Mouse (Mus musculus) ES-E14 (cell line): ENCODE data around the gene Hoxc5. TPM values are rescaled to one million over a fixed set of nuclear protein-coding genes. Genes with fewer than 3 reads are reported as not detected.

Source experiments
- DNase-seq: peaks from one replicate; pipeline ENCODE4 v3.0.0-alpha.2; 2013; ENCODE audit warnings: low read depth, low spot score
- H3K27ac ChIP-seq: 2 replicates; pipeline ENCODE4 v1.5.1; 2012; ENCODE audit warnings: low read depth, mild to moderate bottlenecking, low read length, moderate library complexity, mixed read lengths; ENCODE audit not compliant: poor library complexity, insufficient read depth, severe bottlenecking
- H3K36me3 ChIP-seq: 2 replicates; pipeline ENCODE4 v1.6.1; 2012; ENCODE audit warnings: mild to moderate bottlenecking, low read length, moderate library complexity, mixed read lengths; ENCODE audit not compliant: control insufficient read depth, poor library complexity, insufficient read depth, severe bottlenecking
- H3K4me1 ChIP-seq, 2 experiments: fragments of 150-350 bp in 1 of 2; sonication (generic) in 1 of 2; 2 replicates each; pipeline ENCODE4 v1.6.1; 2012; ENCODE audit warnings: low read length in 2 of 2, mild to moderate bottlenecking in 1 of 2, mixed read lengths in 1 of 2; ENCODE audit not compliant: control insufficient read depth in 2 of 2, insufficient read depth in 2 of 2, poor library complexity in 1 of 2
- H3K4me3 ChIP-seq, 2 experiments: fragments of 150-350 bp in 1 of 2; sonication (generic) in 1 of 2; 2 replicates each; pipeline ENCODE4 v1.5.1; 2012; ENCODE audit warnings: low read length in 2 of 2, low read depth in 1 of 2, mild to moderate bottlenecking in 1 of 2, mixed read lengths in 1 of 2; ENCODE audit not compliant: insufficient read depth in 1 of 2, poor library complexity in 1 of 2, severe bottlenecking in 1 of 2
- H3K9ac ChIP-seq: 2 replicates; pipeline ENCODE4 v1.6.1; 2012; ENCODE audit warnings: low read depth, mild to moderate bottlenecking, low read length, mixed read lengths; ENCODE audit not compliant: poor library complexity, insufficient read depth, severe bottlenecking
- H3K9me3 ChIP-seq: fragments of 150-350 bp; sonication (generic); 2 replicates; pipeline ENCODE4 v1.6.1; 2012; ENCODE audit warnings: low read depth, mild to moderate bottlenecking, low read length; ENCODE audit not compliant: control insufficient read depth, insufficient read depth
- CHD2 ChIP-seq: IDR thresholded peaks from 2 replicates; pipeline ENCODE4 v1.6.1; 2014; ENCODE audit warnings: mild to moderate bottlenecking, low read depth, low read length, inconsistent platforms
- HCFC1 ChIP-seq: IDR thresholded peaks from 2 replicates; pipeline ENCODE4 v1.6.1; 2012; ENCODE audit warnings: low read length, inconsistent platforms, borderline replicate concordance; ENCODE audit not compliant: insufficient read depth
- MAFK ChIP-seq: IDR thresholded peaks from 2 replicates; pipeline ENCODE4 v1.6.1; 2014; ENCODE audit warnings: mild to moderate bottlenecking, low read depth, low read length, inconsistent platforms; ENCODE audit not compliant: insufficient read depth
- ZC3H11A ChIP-seq: IDR thresholded peaks from 2 replicates; pipeline ENCODE4 v1.6.1; 2012; ENCODE audit warnings: low read depth, mild to moderate bottlenecking, inconsistent platforms, low read length, borderline replicate concordance
- ZNF384 ChIP-seq: IDR thresholded peaks from 2 replicates; pipeline ENCODE4 v1.6.1; 2012; ENCODE audit warnings: low read depth, low read length, inconsistent platforms
- in situ Hi-C, 2 experiments: fragments of 600-800 bp; cut with MboI; formaldehyde crosslinking; loops; one replicate each; pipeline ENCODE4 v1.15.1; 2025; ENCODE audit warnings: low sequenced_read_pairs in 2 of 2, inconsistent platforms in 1 of 2; ENCODE audit not compliant: unreplicated experiment in 2 of 2
- total RNA-seq: library from RNA; depleted of rRNA; stranded (reverse); fragments of 300-350 nt; gene quantifications from 2 replicates; pipeline ENCODE4 v1.2.3, GENCODE M21; 2012; rRNA removed

Gene Hoxc5
- total RNA-seq, 1 experiment, result 0.22 TPM

DNA sequence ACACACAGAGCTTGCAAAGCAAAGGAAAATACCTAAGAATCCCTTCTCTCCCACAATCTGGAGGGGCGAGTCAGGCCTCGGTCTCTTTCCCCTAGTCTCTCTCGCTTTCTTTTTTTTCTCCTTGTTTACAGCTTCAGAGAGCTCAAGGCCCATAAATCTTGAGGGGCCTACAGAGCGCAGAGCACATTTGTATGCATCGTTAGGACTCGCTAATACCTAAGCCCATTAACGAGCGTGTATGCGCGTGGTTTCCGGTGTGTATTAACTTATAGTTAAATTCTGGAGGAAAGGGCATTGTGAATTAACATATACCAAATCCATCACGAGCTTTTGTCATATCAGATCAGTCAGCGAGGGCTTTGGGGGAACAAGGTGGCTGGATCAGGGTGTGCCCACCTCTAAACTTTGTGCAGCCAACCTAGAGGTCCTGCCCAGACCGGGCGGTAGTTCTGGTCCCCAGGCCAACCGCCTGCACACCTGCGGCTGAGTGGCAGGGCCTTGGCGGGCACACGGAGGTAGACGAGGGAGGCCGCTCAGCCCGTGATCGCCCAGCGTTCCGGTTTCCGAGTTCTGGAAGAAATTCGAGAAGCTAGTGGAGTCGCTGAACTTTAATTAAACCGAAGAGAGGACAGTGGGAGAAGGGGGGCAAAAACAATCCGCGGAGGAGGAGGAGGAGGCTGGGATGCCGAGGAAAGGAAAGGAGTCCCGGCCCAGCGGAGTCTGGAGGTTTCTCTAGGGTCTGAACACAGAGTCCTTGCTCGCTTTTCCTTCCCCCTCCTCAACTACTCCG lies 93.3 kb downstream of the Hoxc5 start:
- in situ Hi-C loops, result no loop called here
- Histone ChIP-seq H3K4me3 (peak overlapping the region; percentile 0 to 48; a peak in 2 of 4 replicates), H3K4me1 (no peaks in the 10 kb centered on the region; a peak in 1 of 4 replicates), H3K27ac (no peak overlapping the region), H3K36me3 (no peaks in the 10 kb centered on the region), H3K9me3 (no peaks in the 10 kb centered on the region), H3K9ac (no peak overlapping the region)
- TF ChIP-seq ZNF384, result 0 out of 2 replicates have a peak, but pooled peaks have one; percentile 15
- no peak for TF ChIP-seq CHD2
- no peak for TF ChIP-seq ZC3H11A
- TF ChIP-seq MAFK, result no peak
- TF ChIP-seq HCFC1, result no peak
- no peak for DNase-seq

- H3K9ac ChIP-seq, result 0 out of 2 replicates have a peak overlapping the region, but pooled peaks have one; percentile 27
- TF ChIP-seq CHD2 (no peak), MAFK (no peak), HCFC1 (no peak), ZC3H11A (no peak), ZNF384 (no peak)
- H3K4me1 ChIP-seq, result no peaks in the 10 kb centered on the region; a peak in 1 of 4 replicates
- H3K36me3 ChIP-seq, result no peaks in the 10 kb centered on the region
- no peak overlapping the region for H3K27ac ChIP-seq
- peak overlapping the region; percentile 0 to 1; a peak in 1 of 4 replicates for H3K4me3 ChIP-seq
- in situ Hi-C loops, result no loop called here
- H3K9me3 ChIP-seq, result no peaks in the 10 kb centered on the region
- no peak for DNase-seq
Observed at GRCm38 (mm10) chr15:103061131-103061825, 94.0 kb downstream of the Hoxc5 start.

DNA sequence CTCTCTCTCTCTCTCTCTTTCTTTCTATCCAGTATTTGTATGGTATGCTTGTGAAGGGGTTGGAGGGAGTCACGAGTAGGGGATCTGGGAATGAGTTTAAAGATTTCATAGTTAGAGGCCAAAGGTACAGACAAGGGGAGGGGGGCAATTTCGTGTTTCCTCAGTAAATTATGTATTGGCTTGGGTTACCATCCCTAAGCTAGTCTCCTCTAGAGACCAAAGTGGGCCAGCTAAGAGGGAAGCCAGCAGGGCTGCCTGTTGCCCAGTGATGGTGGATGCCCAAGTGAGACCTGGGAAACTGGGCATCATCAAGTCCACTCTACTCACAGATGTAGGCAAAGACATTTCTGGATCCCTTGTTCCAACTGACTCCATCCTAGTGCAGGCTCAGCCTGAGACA lies 94.7 kb downstream of the Hoxc5 start:
- no peaks in the 10 kb centered on the region for H3K36me3 ChIP-seq
- no peak for DNase-seq
- no peaks in the 10 kb centered on the region for H3K9me3 ChIP-seq
- no peak overlapping the region for H3K4me3 ChIP-seq
- in situ Hi-C loops, result no loop called here
- H3K4me1 ChIP-seq, result no peaks in the 10 kb centered on the region; a peak in 1 of 4 replicates
- no peak overlapping the region for H3K9ac ChIP-seq
- no peak overlapping the region for H3K27ac ChIP-seq
- no peak for TF ChIP-seq MAFK
- TF ChIP-seq ZC3H11A, result no peak
- TF ChIP-seq CHD2, result no peak
- TF ChIP-seq ZNF384, result no peak
- no peak for TF ChIP-seq HCFC1

GRCm38 (mm10) chr15:103065642-103066041 lies 98.4 kb downstream of the Hoxc5 start:
- Histone ChIP-seq H3K9me3 (no peaks in the 10 kb centered on the region), H3K36me3 (no peaks in the 10 kb centered on the region), H3K4me1 (no peaks in the 10 kb centered on the region; a peak in 1 of 4 replicates), H3K27ac (no peak overlapping the region), H3K4me3 (no peak overlapping the region), H3K9ac (no peak overlapping the region)
- no peak for DNase-seq
- in situ Hi-C loops, result no loop called here
- no peak for TF ChIP-seq ZC3H11A
- TF ChIP-seq MAFK, result no peak
- no peak for TF ChIP-seq ZNF384
- no peak for TF ChIP-seq CHD2
- TF ChIP-seq HCFC1, result no peak

Other genes starting within 250 kb of the Hoxc5 start
- gene Calcoco1, start 245.3 kb upstream of the Hoxc5 start, total RNA-seq, result 24.6 and 25.0 TPM in 2 replicates
- gene Hoxc13, start 46.3 kb upstream of the Hoxc5 start, total RNA-seq, result 0.42 and 0.94 TPM in 2 replicates
- gene Hoxc12, start 30.7 kb upstream of the Hoxc5 start, total RNA-seq, result 0.85 and 1.9 TPM in 2 replicates
- not detected in 2 replicates for gene Hoxc11, start 13.0 kb upstream of the Hoxc5 start, total RNA-seq
- gene Hoxc10, start 647 bp upstream of the Hoxc5 start, total RNA-seq, result 0.58 TPM in 1 of 2 replicates, not detected in the other
- gene Hoxc9, start 9.0 kb downstream of the Hoxc5 start, total RNA-seq, result 0.54 TPM in 1 of 2 replicates, not detected in the other
- gene Hoxc8, start 23.2 kb downstream of the Hoxc5 start, total RNA-seq, result 0.22 TPM in 1 of 2 replicates, not detected in the other
- gene Hoxc6, start 30.8 kb downstream of the Hoxc5 start, total RNA-seq, result 0.32 and 0.58 TPM in 2 replicates
- 0.31 TPM in 1 of 2 replicates, not detected in the other for gene Hoxc4, start 51.5 kb downstream of the Hoxc5 start, total RNA-seq
- 7.1 and 10.6 TPM in 2 replicates for gene Smug1, start 199.6 kb downstream of the Hoxc5 start, total RNA-seq